Mouse (Mus musculus) layer of hippocampus, adult 11-12 months (tissue): ENCODE data around the gene Adh5.

Experiments
- DNase-seq: peaks from one replicate; pipeline ENCODE4 v3.0.0; 2022; ENCODE audit warnings: low spot score

Gene Adh5

DNA sequence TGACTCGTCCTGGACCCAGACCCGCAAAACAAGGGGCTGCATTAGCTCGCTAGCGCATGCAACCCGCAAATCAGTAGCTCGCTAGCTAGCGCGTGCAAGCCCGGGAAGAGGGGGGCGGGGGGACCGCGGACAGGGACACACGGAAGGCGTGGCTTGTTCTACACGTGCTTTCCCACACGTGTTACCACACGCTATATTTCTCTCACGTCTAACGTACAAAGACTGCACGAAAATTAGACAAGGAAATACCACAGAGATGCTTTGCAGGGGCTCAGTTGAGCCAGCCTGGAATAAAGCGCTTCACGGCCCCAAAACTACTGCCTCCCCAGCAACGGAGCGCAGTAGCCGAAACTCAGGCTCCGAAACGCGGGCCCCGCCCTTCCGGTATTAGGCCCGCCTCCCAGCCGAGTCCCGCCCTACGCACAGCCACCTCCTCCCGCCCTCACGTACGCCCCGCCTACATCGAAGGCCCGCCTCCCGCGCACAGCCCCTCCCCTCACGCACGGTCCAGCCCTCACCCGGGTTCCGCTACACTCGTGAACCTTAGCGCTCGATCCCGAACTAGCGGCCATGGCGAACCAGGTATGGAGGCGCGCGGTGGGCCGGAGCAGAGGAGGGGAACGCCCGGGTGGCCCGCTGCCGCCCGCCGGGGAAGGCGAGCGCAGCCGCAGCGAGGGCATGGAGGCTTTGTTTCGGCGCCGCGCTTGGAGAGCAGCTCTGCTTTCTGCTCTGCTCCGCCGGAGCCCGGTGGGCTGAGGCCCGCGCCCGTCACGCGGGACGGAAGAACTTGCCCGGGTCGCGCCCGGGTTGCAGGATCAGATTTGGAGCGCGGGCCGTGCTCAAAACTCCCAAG, at the start of gene Adh5:
Gene Adh5, plus strand, starts transcription at position 482 of the 853 bp plus-strand sequence.
- peak; percentile 89 for DNase-seq

GRCm38 (mm10) chr3:138404872-138405271, 38.0 kb upstream of the Adh5 start:
- no peak for DNase-seq

- peak; percentile 57 for DNase-seq
Observed at GRCm38 (mm10) chr3:138405341-138405740, 37.6 kb upstream of the Adh5 start.

- no peak for DNase-seq
Observed at GRCm38 (mm10) chr3:138405840-138406239, 37.1 kb upstream of the Adh5 start.

DNA sequence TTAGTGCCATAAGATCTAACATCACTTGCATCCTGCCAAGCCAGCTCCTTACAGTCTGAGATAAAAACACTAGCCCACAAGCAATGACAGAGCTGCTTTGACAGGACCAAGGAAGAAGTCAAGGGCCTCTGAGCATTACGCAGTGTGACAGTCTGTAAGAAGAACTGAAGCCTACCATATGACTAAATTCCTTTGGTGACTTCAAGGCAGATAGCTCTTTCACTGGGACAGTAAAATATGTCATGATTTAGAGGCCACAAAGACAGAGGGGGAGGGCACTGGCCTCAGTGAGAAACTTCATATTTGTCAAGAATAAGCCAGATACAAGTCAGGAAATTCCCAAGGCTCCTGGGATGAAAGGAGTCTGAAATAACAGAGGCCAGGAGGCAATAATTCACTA, 35.0 kb upstream of the Adh5 start:
- no peak for DNase-seq

DNA sequence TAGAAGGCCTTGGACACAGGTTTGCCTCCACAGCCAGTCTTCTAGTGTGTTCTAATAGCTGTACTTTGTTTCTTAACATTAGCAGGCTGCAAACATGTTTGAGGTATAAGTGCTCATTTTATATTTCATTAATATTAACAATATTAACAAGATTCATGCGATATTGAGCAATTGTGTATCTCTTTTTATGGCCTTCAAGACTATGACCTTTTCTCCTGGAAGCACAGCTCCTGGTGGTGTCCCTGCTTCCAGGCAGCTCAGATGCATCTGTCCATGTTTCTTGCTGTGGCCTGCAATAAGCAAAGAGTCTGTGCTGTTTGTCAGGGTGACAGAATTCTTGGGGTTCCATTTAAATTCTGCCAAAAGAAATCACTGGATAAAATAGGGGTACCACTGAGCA, 33.3 kb upstream of the Adh5 start:
- DNase-seq: no peak

GRCm38 (mm10) chr3:138410211-138410610, 32.7 kb upstream of the Adh5 start:
- no peak for DNase-seq

- no peak for DNase-seq
Observed at GRCm38 (mm10) chr3:138415121-138415690, 27.7 kb upstream of the Adh5 start, which contains the start of gene Adh4. Gene Adh4, plus strand, starts transcription at chr3:138415466.

DNA sequence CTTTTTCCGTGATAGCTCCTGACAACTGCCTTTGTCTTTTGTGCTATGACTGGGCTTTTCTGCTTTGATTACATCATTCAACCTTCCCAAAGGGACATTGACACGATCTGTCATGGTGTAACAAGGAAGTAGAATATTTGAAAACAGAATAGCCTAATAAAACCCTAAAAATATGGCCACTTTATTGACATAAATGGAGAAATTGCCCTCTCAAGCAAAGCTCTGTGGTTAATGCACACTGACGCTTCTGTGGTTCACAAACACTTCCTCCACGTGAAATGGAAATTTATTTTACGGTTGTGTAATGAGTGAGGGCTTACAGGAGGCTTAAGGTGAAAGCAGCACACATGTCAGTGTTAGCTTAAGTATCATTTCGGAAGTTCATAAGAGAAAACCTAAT, 23.5 kb upstream of the Adh5 start:
- DNase-seq: no peak

GRCm38 (mm10) chr3:138420385-138420784, 22.5 kb upstream of the Adh5 start:
- DNase-seq: no peak

GRCm38 (mm10) chr3:138423664-138424063, 19.2 kb upstream of the Adh5 start:
- DNase-seq: no peak

- no peak for DNase-seq
Observed at GRCm38 (mm10) chr3:138424247-138424646, 18.6 kb upstream of the Adh5 start.

DNA sequence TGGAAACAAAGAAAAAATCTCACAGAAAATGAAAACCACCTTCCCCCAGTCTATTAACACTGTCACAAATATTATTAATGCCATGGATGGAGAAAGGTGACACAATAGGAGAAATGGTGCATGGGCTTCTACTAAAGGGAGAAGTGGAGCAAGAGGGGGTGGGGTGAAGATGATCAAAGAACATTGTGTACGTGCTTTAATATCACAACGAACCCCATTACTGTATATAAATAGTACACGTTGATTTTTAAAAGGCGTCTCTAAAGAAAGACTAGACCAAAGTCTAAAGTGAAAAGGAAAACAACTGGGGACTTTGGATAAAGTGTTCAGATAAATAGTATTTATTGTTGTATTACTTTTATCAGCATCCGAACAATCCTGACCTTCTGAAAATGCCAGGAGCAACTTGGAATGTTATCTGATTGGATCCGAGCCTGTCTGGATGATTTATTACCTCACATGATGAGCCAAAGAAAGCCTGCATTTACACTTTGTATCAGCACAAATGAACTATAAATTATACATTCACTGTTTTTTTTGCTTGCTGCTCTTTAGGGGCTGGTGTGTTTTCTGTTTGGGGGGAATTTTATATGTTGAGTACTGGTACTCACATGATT, 12.4 kb upstream of the Adh5 start:
- no peak for DNase-seq

DNA sequence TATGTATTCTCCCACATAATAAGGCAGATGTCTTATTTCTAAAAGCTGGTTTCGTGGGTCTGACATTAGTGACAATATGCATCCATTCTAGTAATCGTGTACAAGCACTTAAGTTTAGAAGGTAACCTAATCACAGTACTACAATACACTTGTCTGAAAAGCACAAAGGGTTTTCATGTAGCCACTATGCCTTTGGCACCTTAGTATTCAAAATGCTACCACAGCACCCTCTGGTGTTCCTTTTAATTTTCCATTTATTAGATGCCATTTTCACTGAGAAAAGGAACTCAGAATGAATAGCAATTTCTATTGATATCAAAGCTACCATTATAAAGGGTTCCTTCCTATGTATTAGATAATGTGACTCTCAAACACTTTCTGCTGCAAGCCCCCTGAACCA, 11.1 kb upstream of the Adh5 start:
- peak; percentile 16 for DNase-seq

GRCm38 (mm10) chr3:138438716-138439115, 4.2 kb upstream of the Adh5 start:
- DNase-seq: no peak

GRCm38 (mm10) chr3:138442203-138442602, 690 bp upstream of the Adh5 start:
- no peak for DNase-seq

GRCm38 (mm10) chr3:138443465-138443771, 525 bp downstream of the Adh5 start:
- no peak for DNase-seq

DNA sequence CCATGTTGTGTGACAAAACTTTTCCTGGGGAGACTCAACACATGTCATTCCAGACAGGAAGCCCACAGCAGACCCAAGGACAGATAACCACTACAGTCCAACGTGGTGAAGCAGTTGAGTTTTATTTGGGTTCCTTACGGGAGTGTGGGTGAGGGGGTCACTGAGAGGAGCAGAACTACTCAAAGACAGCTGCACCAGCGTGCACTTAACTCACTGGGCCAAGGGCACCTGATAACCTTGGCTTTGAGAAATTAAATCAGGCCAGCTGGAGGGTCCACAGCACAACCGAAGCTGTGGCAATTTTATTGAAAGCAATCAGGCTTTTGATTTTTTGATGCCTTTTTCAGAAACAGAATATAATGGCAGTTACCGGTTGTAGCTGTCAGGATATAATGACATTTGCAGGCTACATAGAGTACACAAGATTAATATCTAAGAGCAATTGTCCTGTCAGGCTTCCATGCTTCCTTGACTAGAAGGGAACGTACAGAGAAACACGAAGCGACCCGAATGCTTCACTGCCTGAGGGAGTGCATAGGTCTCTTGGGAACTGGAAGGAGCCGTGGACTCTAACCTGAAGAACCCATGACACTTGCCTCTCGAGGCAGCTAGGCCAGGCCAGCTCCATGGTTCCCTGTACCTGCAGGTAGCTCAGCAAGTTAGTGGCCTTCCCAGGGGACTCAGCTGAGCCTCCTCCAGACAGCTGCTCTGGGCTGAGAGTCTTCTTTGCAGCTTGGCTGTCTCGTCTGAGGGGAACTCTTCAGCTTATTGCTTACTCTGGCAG, 5.4 kb downstream of the Adh5 start:
- DNase-seq: no peak

DNA sequence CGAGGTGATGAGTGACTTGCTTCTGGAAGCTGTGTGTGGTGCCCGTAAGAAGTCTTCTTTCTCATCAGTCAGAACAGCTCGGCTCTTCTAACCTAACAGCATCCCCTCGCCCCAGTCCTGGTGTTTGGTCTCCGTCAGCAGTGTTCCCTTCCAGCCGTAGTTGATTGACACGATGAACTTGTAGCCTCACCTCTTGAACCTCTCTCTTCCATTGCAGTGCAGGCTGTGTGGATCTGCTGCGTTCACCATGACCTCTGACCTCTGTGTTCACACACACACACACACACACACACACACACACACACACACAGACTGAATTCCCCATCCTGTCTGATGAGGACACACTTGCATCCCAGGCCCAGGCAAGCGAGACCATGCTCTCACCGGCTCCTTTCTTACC, 9.3 kb downstream of the Adh5 start:
- DNase-seq: no peak

DNA sequence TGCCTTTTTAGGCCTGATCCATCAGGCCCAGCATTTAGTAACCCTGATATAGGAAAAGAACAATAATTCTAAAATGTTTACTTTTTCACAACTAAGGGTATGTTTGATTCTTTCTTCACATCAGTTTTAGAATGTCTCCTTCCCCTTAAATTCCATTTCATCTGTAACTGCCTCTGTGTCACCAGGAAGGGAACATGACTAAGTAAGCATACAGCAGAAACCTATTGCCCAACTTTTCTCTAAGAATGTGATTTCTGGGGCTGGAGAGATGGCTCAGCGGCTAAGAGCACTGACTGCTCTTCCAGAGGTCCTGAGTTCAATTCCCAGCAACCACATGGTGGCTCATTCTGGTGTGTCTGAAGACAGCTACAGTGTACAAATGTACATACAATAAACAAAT, 11.3 kb downstream of the Adh5 start:
- DNase-seq: no peak

DNA sequence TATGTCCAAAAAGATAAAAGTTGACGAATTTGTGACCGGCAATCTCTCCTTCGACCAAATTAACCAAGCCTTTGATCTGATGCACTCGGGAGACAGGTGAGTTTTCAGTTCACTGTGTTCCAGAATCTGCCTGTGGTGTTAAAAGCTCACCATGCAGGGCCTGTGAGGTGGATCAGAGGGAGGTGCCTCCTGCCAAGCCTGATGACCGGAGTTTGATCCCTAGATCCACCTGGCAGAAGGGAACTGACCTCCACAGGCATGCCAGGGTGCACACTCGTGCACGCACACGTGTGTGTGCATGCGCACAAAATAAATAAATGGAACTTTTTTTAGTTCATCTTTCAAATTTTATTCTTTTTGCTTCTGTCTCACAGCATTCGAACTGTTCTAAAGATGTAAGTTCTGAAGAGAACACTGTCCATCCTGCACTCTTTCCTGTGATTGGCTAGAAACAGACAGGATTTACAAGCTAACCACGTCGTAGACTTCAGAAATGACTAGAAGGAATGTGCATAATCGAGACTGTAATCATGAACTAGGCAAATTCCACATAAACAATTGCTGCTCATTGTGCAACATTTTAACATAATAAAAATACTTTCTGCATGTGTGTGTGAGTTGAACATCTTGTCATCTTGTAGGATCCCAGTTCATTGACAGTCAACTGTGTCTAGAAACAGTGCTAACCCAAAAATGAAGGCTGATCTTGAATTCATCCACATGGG, 12.0 kb downstream of the Adh5 start:
- no peak for DNase-seq

DNA sequence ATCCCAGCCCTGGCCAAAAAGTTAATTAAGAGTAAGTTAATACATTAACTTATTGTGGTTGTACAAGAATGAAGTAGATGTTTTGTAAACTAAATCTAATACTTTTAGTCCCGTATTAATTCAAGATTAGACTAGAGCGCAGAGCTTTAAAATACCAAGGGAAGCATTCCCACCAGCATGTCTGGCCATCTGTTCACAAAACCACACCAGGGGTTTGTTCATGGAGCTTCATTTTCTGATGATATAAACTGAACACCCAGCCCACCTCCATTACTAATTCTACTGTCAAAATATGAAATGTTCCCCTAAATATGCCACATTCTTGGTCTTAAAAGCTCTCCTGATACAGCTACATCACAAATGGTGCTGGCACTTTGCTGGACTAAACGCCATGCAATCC, 15.5 kb downstream of the Adh5 start:
- DNase-seq: peak; percentile 35
